Mouse (Mus musculus) ES-Bruce4 (cell line): ENCODE results near the gene Rag1.

Experiments
- EP300 ChIP-seq: IDR thresholded peaks from 2 replicates; pipeline ENCODE4 v1.6.1; 2011; ENCODE audit warnings: low read depth, low read length; ENCODE audit not compliant: insufficient read depth
- POLR2A ChIP-seq: IDR thresholded peaks from one replicate; pipeline ENCODE4 v1.8.1; 2011; ENCODE audit warnings: low read length; ENCODE audit not compliant: insufficient read depth

GRCm38 (mm10) chr2:101594681-101595080 is 54.6 kb downstream of the Rag1 start:
- TF ChIP-seq POLR2A: no peak
- TF ChIP-seq EP300: no peak
